Mouse (Mus musculus) fat pad, adult 2 months (tissue): Measurements from ENCODE around the gene Atp5j.

Experiments
- DNase-seq: peaks from one replicate; pipeline ENCODE4 v3.0.0-alpha.2; 2011; ENCODE audit warnings: low read depth, low spot score; ENCODE audit errors: extremely low read depth

The Atp5j gene

GRCm38 (mm10) chr16:84835441-84835822 lies at the start of gene Atp5j:
Gene Atp5j (minus strand): TSS chr16:84835625.
- no peak for DNase-seq

GRCm38 (mm10) chr16:84884572-84884971 lies 49.1 kb upstream of the Atp5j start:
- no peak for DNase-seq

GRCm38 (mm10) chr16:84881754-84882321 lies 46.4 kb upstream of the Atp5j start:
- no peak for DNase-seq

- no peak for DNase-seq
Observed at GRCm38 (mm10) chr16:84881168-84881567, 45.7 kb upstream of the Atp5j start.

- no peak for DNase-seq
Observed at GRCm38 (mm10) chr16:84879146-84879545, 43.7 kb upstream of the Atp5j start.

GRCm38 (mm10) chr16:84876082-84876481 lies 40.7 kb upstream of the Atp5j start:
- DNase-seq: no peak

GRCm38 (mm10) chr16:84875718-84876035 lies 40.3 kb upstream of the Atp5j start:
- DNase-seq: no peak

- DNase-seq: no peak
Observed at GRCm38 (mm10) chr16:84875012-84875717, 39.7 kb upstream of the Atp5j start.

GRCm38 (mm10) chr16:84873805-84874204 lies 38.4 kb upstream of the Atp5j start:
- no peak for DNase-seq

GRCm38 (mm10) chr16:84864656-84865055 lies 29.2 kb upstream of the Atp5j start:
- no peak for DNase-seq

GRCm38 (mm10) chr16:84853492-84853891 lies 18.1 kb upstream of the Atp5j start:
- DNase-seq: no peak

GRCm38 (mm10) chr16:84838576-84838975 lies 3.2 kb upstream of the Atp5j start:
- DNase-seq: no peak

GRCm38 (mm10) chr16:84835823-84836743 lies 658 bp upstream of the Atp5j start:
- peak; percentile 30 for DNase-seq

- DNase-seq: peak; percentile 84
Observed at GRCm38 (mm10) chr16:84834745-84835440, 532 bp downstream of the Atp5j start, which contains the start of gene Gabpa. Gene Gabpa (plus strand): TSS chr16:84834925.

GRCm38 (mm10) chr16:84834344-84834743 lies 1.1 kb downstream of the Atp5j start:
- no peak for DNase-seq

GRCm38 (mm10) chr16:84832736-84833135 lies 2.7 kb downstream of the Atp5j start:
- no peak for DNase-seq

GRCm38 (mm10) chr16:84831696-84832095 lies 3.7 kb downstream of the Atp5j start:
- DNase-seq: no peak

GRCm38 (mm10) chr16:84825009-84825408 lies 10.4 kb downstream of the Atp5j start:
- DNase-seq: no peak

- DNase-seq: no peak
Observed at GRCm38 (mm10) chr16:84817423-84817822, 18.0 kb downstream of the Atp5j start.

GRCm38 (mm10) chr16:84814511-84814910 lies 20.9 kb downstream of the Atp5j start:
- DNase-seq: no peak

GRCm38 (mm10) chr16:84813852-84814251 lies 21.6 kb downstream of the Atp5j start:
- no peak for DNase-seq
